ENCODE assay signal across 32 mouse cellular contexts in the genomic region with DNA sequence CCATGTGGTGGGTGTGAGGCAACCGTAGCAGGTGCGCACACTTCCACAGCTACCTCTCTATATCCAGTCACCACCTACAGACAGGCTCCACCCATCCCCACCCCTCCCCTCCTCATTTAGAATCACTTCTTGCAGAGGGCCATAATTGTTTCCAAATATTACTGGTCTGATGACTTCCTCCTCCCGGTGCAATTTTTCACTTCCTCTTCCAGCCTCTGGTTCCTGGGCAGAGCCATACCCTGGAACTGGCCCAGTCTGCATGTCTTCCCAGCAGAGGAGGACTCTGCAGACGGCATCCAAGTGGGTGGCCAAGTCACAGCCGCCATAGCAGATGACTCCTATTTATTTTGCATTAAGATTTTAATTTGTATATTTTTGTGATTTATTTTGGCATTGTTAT. TPM values are rescaled to one million over a fixed set of nuclear protein-coding genes. Genes with fewer than 3 reads are reported as not detected.
DNase-seq lines count a peak whose midpoint lies in the region; ATAC-seq lines count a peak whose summit lies in the region.
"Had no signal": no experiment of that assay in that cellular context is flagged by ENCODE, and none has a peak within 500 bp of the region (broad histone marks: within the 10 kb centered on the region; RNA-seq: fewer than 3 reads in every experiment).

No protein-coding gene starts in this region.

- peaks cover 16% of the 10 kb centered on the region for H3K4me1 ChIP-seq in megakaryocyte, embryonic 14.5 days
- H3K4me1 ChIP-seq in midbrain, embryonic 14.5 days (ENCODE audit: control insufficient read depth, insufficient read depth, low read length), result peaks cover 2% of the 10 kb centered on the region; the same call in 1 of the 2 replicates

- 87% methylated on average over 5 of the region's 5 CpGs for WGBS in midbrain, embryonic 14.5 days

- H3K4me3 ChIP-seq in megakaryocyte, embryonic 14.5 days (replicated peaks), result peak overlapping the region; percentile 50
- H3K4me3 ChIP-seq in midbrain, embryonic 14.5 days (replicated peaks; ENCODE audit: low read depth, low read length), result no peak overlapping the region
- H3K4me3 ChIP-seq: embryonic facial prominence, embryonic 10.5 days; forebrain, embryonic 10.5 days; gastrocnemius, adult 2 months; heart, embryonic 10.5 days; hindbrain, embryonic 10.5 days; layer of hippocampus, adult 2 months; limb, embryonic 13.5 days; liver, embryonic 13.5 days; midbrain, embryonic 12.5 days; neural tube, embryonic 12.5 days had no signal

- H3K27ac ChIP-seq in midbrain, embryonic 14.5 days (replicated peaks; ENCODE audit: low read depth, low read length), result no peak overlapping the region
- H3K27ac ChIP-seq: embryonic facial prominence, embryonic 10.5 days; forebrain, embryonic 10.5 days; gastrocnemius, adult 2 months; heart, embryonic 10.5 days; hindbrain, embryonic 10.5 days; layer of hippocampus, adult 2 months; limb, embryonic 13.5 days; liver, embryonic 13.5 days; macrophage; midbrain, embryonic 12.5 days; neural tube, embryonic 12.5 days had no signal

- intact Hi-C loops in heart, postnatal 14 days (cut with DNase I), result no loop called here

- no peak overlapping the region for H3K4me2 ChIP-seq in midbrain, embryonic 14.5 days (ENCODE audit: low read length)
- H3K4me2 ChIP-seq: limb, embryonic 13.5 days; liver, embryonic 13.5 days; midbrain, embryonic 12.5 days; neural tube, embryonic 12.5 days had no signal

- H3K27me3 ChIP-seq in megakaryocyte, embryonic 14.5 days (replicated peaks), result no peaks in the 10 kb centered on the region
- no peaks in the 10 kb centered on the region for H3K27me3 ChIP-seq in midbrain, embryonic 14.5 days (ENCODE audit: control insufficient read depth, insufficient read depth, low read length)
- H3K27me3 ChIP-seq: limb, embryonic 13.5 days; liver, embryonic 13.5 days; midbrain, embryonic 12.5 days; neural tube, embryonic 12.5 days had no signal

- no peak overlapping the region for H3K9ac ChIP-seq in midbrain, embryonic 14.5 days (replicated peaks; ENCODE audit: low read length)
- H3K9ac ChIP-seq: limb, embryonic 13.5 days; liver, embryonic 13.5 days; midbrain, embryonic 12.5 days; neural tube, embryonic 12.5 days had no signal

- no peaks in the 10 kb centered on the region for H3K9me3 ChIP-seq in megakaryocyte, embryonic 14.5 days
- H3K9me3 ChIP-seq in midbrain, embryonic 14.5 days (ENCODE audit: control insufficient read depth, low read length), result no peaks in the 10 kb centered on the region
- H3K9me3 ChIP-seq: embryonic facial prominence, embryonic 10.5 days; forebrain, embryonic 10.5 days; G1E; heart, embryonic 10.5 days; hindbrain, embryonic 10.5 days; limb, embryonic 13.5 days; liver, embryonic 13.5 days; neural tube, embryonic 12.5 days had no signal

- DNase-seq in cerebellum, postnatal 14 days, result peak; percentile 54 to 57
- DNase-seq in cerebellum, adult 11 months, result no peak
- peak; percentile 21 for DNase-seq in 416B (ENCODE audit: low read depth)
- no peak for DNase-seq in heart, postnatal 14 days
- no peak for DNase-seq in midbrain, embryonic 14.5 days
- DNase-seq in frontal cortex, postnatal 14 days (ENCODE audit: low spot score in 2 of 2), result no peak
- DNase-seq: adrenal gland, adult 2 months; cerebellum, adult 2 months; gastrocnemius, adult 2 months; kidney, adult 9 months; kidney, postnatal 14 days; layer of hippocampus, postnatal 36 days; liver, embryonic 13.5 days; thymus, postnatal 14 days had no signal

- peak; percentile 20; the same call in 1 of the 2 replicates for ATAC-seq in common myeloid progenitor, adult 5-6 weeks (replicated peaks; ENCODE audit: low read depth, poor library complexity, severe bottlenecking)
- ATAC-seq in midbrain, embryonic 14.5 days (ENCODE audit: low FRiP score, low TSS enrichment), result no peak
- ATAC-seq: hindbrain, embryonic 16.5 days; intestine, embryonic 16.5 days had no signal

- peaks cover 62% of the 10 kb centered on the region for H3K36me3 ChIP-seq in megakaryocyte, embryonic 14.5 days (replicated peaks; ENCODE audit: low read length)
- H3K36me3 ChIP-seq in midbrain, embryonic 14.5 days (ENCODE audit: control insufficient read depth, insufficient read depth, low read length), result 0 out of 2 replicates have a peak, but pooled peaks cover 19% of the 10 kb centered on the region
- H3K36me3 ChIP-seq: heart, embryonic 10.5 days; liver, embryonic 13.5 days had no signal

RNA-seq across cellular contexts. Expression of a gene that starts 3.4 kb away (rescaled TPM):
- total RNA-seq in common myeloid progenitor, adult 5-6 weeks (2017), result 5.5 and 15.5 TPM in 2 replicates
- 9.6 and 10.5 TPM in 2 replicates for polyA plus RNA-seq in megakaryocyte, embryonic 14.5 days (2012; ENCODE audit: insufficient read depth, low replicate concordance)
- total RNA-seq in heart, postnatal 14 days (2021), result 10 to 100 TPM; 12.9 to 15.6 TPM
- 6.5 and 7.6 TPM in 2 replicates for polyA plus RNA-seq in midbrain, embryonic 14.5 days (2014; fragmentation: Nextera tagmentation; extraction: Ambion mirVana)

RNA-seq across cellular contexts. Expression of a gene that starts 28.4 kb away (rescaled TPM):
- total RNA-seq in common myeloid progenitor, adult 5-6 weeks (2017), result 4.9 and 9.1 TPM in 2 replicates
- 2.7 and 5.6 TPM in 2 replicates for polyA plus RNA-seq in megakaryocyte, embryonic 14.5 days (2012; ENCODE audit: insufficient read depth, low replicate concordance)
- total RNA-seq in heart, postnatal 14 days (2021), result 100 to 1,000 TPM; 101 to 170 TPM
- polyA plus RNA-seq in midbrain, embryonic 14.5 days (2014; fragmentation: Nextera tagmentation; extraction: Ambion mirVana), result 10.4 and 10.5 TPM in 2 replicates

RNA-seq across cellular contexts. Expression of a gene that starts 31.0 kb away (rescaled TPM):
- not detected in 2 replicates for total RNA-seq in common myeloid progenitor, adult 5-6 weeks (2017)
- not detected in 2 replicates for polyA plus RNA-seq in megakaryocyte, embryonic 14.5 days (2012; ENCODE audit: insufficient read depth, low replicate concordance)
- 10 to 100 TPM; 52.6 to 94.6 TPM for total RNA-seq in heart, postnatal 14 days (2021)
- polyA plus RNA-seq in midbrain, embryonic 14.5 days (2014; fragmentation: Nextera tagmentation; extraction: Ambion mirVana), result not detected in 2 replicates
- total RNA-seq: adrenal gland, adult 2 months; G1E; layer of hippocampus, adult 2 months; layer of hippocampus, postnatal 36 days; left cerebral cortex, postnatal 25 days had no signal
- polyA plus RNA-seq: adrenal gland, adult 2 months; forebrain, embryonic 10.5 days; heart, embryonic 16.5 days; liver, embryonic 13.5 days; midbrain, embryonic 12.5 days; neural tube, embryonic 12.5 days; spleen, adult 2 months; stomach, embryonic 14.5 days had no signal

RNA-seq across cellular contexts. Expression of a gene that starts 36.8 kb away (rescaled TPM):
- total RNA-seq in common myeloid progenitor, adult 5-6 weeks (2017), result 6.5 and 6.6 TPM in 2 replicates
- 7.7 and 8.4 TPM in 2 replicates for polyA plus RNA-seq in megakaryocyte, embryonic 14.5 days (2012; ENCODE audit: insufficient read depth, low replicate concordance)
- total RNA-seq in heart, postnatal 14 days (2021), result 1 to 10 TPM; 3.4 to 4.1 TPM
- 9.5 and 11.9 TPM in 2 replicates for polyA plus RNA-seq in midbrain, embryonic 14.5 days (2014; fragmentation: Nextera tagmentation; extraction: Ambion mirVana)

RNA-seq across cellular contexts. Expression of a gene that starts 39.0 kb away (rescaled TPM):
- 1.1 and 9.0 TPM in 2 replicates for total RNA-seq in common myeloid progenitor, adult 5-6 weeks (2017)
- 7.9 and 10.2 TPM in 2 replicates for polyA plus RNA-seq in megakaryocyte, embryonic 14.5 days (2012; ENCODE audit: insufficient read depth, low replicate concordance)
- 10 to 100 TPM; 10.4 to 11.9 TPM for total RNA-seq in heart, postnatal 14 days (2021)
- 22.3 and 28.5 TPM in 2 replicates for polyA plus RNA-seq in midbrain, embryonic 14.5 days (2014; fragmentation: Nextera tagmentation; extraction: Ambion mirVana)

Comparison
In these comparisons a context has a peak if more than half of its experiments do, and no peak if none do; other contexts are left out.
1. DNase-seq: peak in cerebellum, postnatal 14 days (2 of 2) and 416B (single experiment); none in cerebellum, adult 11 months (single experiment), heart, postnatal 14 days (0 of 2), midbrain, embryonic 14.5 days (single experiment) and frontal cortex, postnatal 14 days (0 of 2).
2. RNA of a gene that starts 28.4 kb away (total RNA-seq): 101 to 170 TPM in heart, postnatal 14 days; 4.9 to 9.1 TPM in common myeloid progenitor, adult 5-6 weeks; every median in the first group is over 10 times any median in the second.
3. RNA of a gene that starts 31.0 kb away (total RNA-seq): 52.6 to 94.6 TPM in heart, postnatal 14 days; not detected in common myeloid progenitor, adult 5-6 weeks; every median in the first group is over 10 times any median in the second.